Mouse (Mus musculus) heart, postnatal 0 days (tissue): ENCODE data around the gene Gpc3. TPM values are rescaled to one million over a fixed set of nuclear protein-coding genes. Genes with fewer than 3 reads are reported as not detected.

ENCODE experiments used
- ATAC-seq: fragments of 200-750 bp; cut with Nextera tagmentation; 2 replicates; pipeline ENCODE4 v1.8.0; 2017; ENCODE audit warnings: low read depth, moderate number of reproducible peaks, moderate library complexity; ENCODE audit not compliant: insufficient read depth
- DNase-seq: peaks from one replicate; pipeline ENCODE4 v3.0.0-alpha.2; 2016; ENCODE audit warnings: low spot score
- H3K27ac ChIP-seq: fragments of 300-500 bp; sonication (generic); 2 replicates; pipeline ENCODE4 v1.5.1; 2014; ENCODE audit warnings: low read depth, mild to moderate bottlenecking
- H3K27me3 ChIP-seq: fragments of 300-500 bp; sonication (generic); 2 replicates; pipeline ENCODE4 v1.6.1; 2014; ENCODE audit warnings: low read length, mixed read lengths; ENCODE audit not compliant: control insufficient read depth, insufficient read depth
- H3K36me3 ChIP-seq: fragments of 300-500 bp; sonication (generic); replicated peaks from 2 replicates; pipeline ENCODE4 v1.6.1; 2014; ENCODE audit warnings: low read length, mixed read lengths; ENCODE audit not compliant: control insufficient read depth, insufficient read depth
- H3K4me1 ChIP-seq: fragments of 300-500 bp; sonication (generic); 2 replicates; pipeline ENCODE4 v1.6.1; 2014; ENCODE audit warnings: antibody characterized with exemption; ENCODE audit not compliant: control insufficient read depth, insufficient read depth
- H3K4me2 ChIP-seq: fragments of 300-500 bp; sonication (generic); 2 replicates; pipeline ENCODE4 v1.6.1; 2014; ENCODE audit warnings: low read depth, mild to moderate bottlenecking, low read length, moderate library complexity
- H3K4me3 ChIP-seq: fragments of 300-500 bp; sonication (generic); 2 replicates; pipeline ENCODE4 v1.5.1; 2014; ENCODE audit warnings: low read depth, low read length
- H3K9ac ChIP-seq: fragments of 300-500 bp; sonication (generic); replicated peaks from 2 replicates; pipeline ENCODE4 v1.6.1; 2014; ENCODE audit warnings: low read depth, low read length, mixed read lengths
- H3K9me3 ChIP-seq: fragments of 300-500 bp; sonication (generic); replicated peaks from 2 replicates; pipeline ENCODE4 v1.6.1; 2016; ENCODE audit warnings: low read length; ENCODE audit not compliant: control insufficient read depth
- CTCF ChIP-seq: IDR thresholded peaks from 2 replicates; pipeline ENCODE4 v1.5.1; 2016; ENCODE audit warnings: antibody characterized with exemption, control low read depth, low read depth
- EP300 ChIP-seq: IDR thresholded peaks from 2 replicates; pipeline ENCODE4 v1.6.1; 2016; ENCODE audit warnings: antibody characterized with exemption, low read depth
- WGBS: fragments of 180-500 bp; shearing (Covaris S2); extraction: QIAGEN DNeasy Blood & Tissue Kit; methylation state at CpG from one replicate; pipeline ENCODE4 v1.1.7; 2014; 5-methylcytosine and 5-hydroxymethylcytosine counted together
- polyA plus RNA-seq: library from polyadenylated mRNA; unstranded; fragments of >200 nt; fragmentation: Nextera tagmentation; extraction: Ambion mirVana; gene quantifications from 2 replicates; pipeline ENCODE4 v1.2.1, GENCODE M21; 2015
- total RNA-seq: library from RNA; depleted of rRNA; stranded (reverse); fragments of >200 nt; gene quantifications from 2 replicates; pipeline ENCODE4 v1.2.3, GENCODE M21; 2014; ENCODE audit warnings: low replicate concordance

The Gpc3 gene
- total and polyA plus RNA-seq, 2 experiments from 2014 or later: 45.1 to 140 TPM

DNA sequence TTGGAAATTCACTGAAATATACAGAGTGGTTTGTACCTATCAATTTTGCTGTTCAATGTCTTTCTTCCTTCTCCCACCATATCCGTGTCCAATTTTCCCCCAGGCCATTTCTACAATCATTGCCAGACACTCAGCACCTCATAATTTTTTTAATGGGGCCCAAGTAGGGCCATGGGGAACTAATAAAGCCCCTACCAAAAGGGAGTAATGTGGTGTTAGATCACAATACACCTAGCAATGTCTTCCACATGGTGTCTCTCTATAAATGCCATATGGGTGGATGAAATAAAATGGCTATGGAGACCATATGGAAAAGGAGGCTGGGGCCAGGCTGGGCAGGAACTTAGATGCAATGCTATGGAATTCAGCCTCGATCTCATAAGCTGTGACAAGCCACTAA, 168.8 kb downstream of the Gpc3 start:
- H3K4me2 ChIP-seq: no peak overlapping the region
- H3K36me3 ChIP-seq: no peaks in the 10 kb centered on the region
- ATAC-seq: no peak
- H3K27me3 ChIP-seq: no peaks in the 10 kb centered on the region
- DNase-seq: no peak
- no peak for TF ChIP-seq CTCF
- no peak for TF ChIP-seq EP300
- no peaks in the 10 kb centered on the region for H3K9me3 ChIP-seq
- no peak overlapping the region for H3K9ac ChIP-seq
- H3K4me3 ChIP-seq: no peak overlapping the region
- WGBS: 51% methylated on average over 2 of the region's 2 CpGs
- no peaks in the 10 kb centered on the region for H3K4me1 ChIP-seq
- no peak overlapping the region for H3K27ac ChIP-seq

DNA sequence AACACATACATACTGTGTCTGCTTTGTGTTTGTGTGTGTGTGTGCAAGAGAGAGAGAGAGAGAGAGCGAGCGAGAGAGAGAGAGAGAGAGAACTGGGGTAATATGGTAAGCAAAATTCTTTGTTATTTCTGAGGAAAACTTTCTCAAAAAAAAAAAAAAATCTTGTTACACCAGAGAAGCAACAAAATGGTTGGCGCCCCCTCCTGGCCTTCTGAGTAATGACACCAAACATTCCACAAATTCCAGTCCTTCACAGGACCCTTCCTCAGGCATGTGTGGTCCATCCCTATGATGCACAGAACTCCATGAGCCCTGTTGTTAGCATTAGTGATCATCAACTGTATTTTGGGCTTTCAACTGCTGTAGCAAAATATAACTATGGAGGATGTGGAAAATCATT, 172.0 kb downstream of the Gpc3 start:
- H3K4me2 ChIP-seq: no peak overlapping the region
- H3K9me3 ChIP-seq: no peaks in the 10 kb centered on the region
- ATAC-seq (no peak), DNase-seq (no peak)
- TF ChIP-seq CTCF (peak; percentile 31), EP300 (no peak)
- H3K27ac ChIP-seq: no peak overlapping the region
- H3K4me1 ChIP-seq: no peaks in the 10 kb centered on the region
- H3K27me3 ChIP-seq: no peaks in the 10 kb centered on the region
- H3K9ac ChIP-seq: no peak overlapping the region
- whole genome bisulfite sequencing: 58% methylated on average over 3 of the region's 3 CpGs
- H3K4me3 ChIP-seq: no peak overlapping the region
- no peaks in the 10 kb centered on the region for H3K36me3 ChIP-seq

DNA sequence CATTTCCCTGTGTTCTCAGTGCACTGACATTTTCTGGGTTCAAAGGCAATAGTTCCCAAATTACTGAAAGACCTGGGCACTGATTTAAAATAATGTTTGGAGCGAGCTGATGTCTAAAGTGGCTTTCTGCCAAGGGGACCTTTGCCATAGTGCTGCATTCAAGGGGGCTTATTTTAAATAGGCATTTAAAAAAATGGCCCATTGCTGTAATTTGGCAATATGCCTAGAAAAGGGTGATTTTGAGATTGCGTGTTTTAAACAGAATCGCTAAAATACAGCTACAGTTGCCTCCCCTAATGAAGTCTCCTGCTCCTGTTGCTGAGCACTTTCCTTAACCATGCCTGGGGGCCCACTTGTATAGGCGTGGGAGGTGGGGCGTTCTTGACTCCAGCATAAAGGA, 174.3 kb downstream of the Gpc3 start:
- DNase-seq: no peak
- no peaks in the 10 kb centered on the region for H3K9me3 ChIP-seq
- WGBS: 48% methylated on average over 5 of the region's 5 CpGs
- H3K36me3 ChIP-seq: no peaks in the 10 kb centered on the region
- H3K9ac ChIP-seq: no peak overlapping the region
- no peak overlapping the region for H3K4me3 ChIP-seq
- H3K4me1 ChIP-seq: no peaks in the 10 kb centered on the region
- no peaks in the 10 kb centered on the region for H3K27me3 ChIP-seq
- H3K4me2 ChIP-seq: no peak overlapping the region
- ATAC-seq: no peak
- H3K27ac ChIP-seq: no peak overlapping the region
- TF ChIP-seq EP300 (no peak), CTCF (no peak)

DNA sequence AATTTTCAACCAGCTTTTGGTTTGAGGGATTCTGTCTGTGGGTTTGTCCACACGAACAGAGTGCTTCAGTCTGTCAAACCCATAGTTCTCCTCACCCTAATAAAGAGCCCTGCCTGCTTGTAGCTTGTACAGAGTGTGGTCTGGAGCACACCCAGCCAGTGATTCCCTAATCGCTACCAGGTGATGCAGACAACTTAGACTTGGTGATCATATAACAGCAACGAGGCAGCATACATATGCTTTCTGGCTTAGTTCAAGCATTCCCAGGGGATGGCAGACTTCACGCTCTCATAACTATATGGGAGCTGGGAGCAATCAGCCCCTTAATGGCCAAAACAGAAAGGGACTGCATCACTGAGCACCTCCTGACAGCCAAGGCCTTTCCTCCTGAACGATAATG, 188.1 kb downstream of the Gpc3 start:
- Histone ChIP-seq H3K27ac (no peak overlapping the region), H3K4me1 (no peaks in the 10 kb centered on the region), H3K4me2 (no peak overlapping the region), H3K27me3 (no peaks in the 10 kb centered on the region), H3K36me3 (no peaks in the 10 kb centered on the region), H3K9me3 (no peaks in the 10 kb centered on the region), H3K4me3 (no peak overlapping the region), H3K9ac (no peak overlapping the region)
- TF ChIP-seq CTCF (no peak), EP300 (no peak)
- DNase-seq (no peak), ATAC-seq (no peak)
- WGBS: 75% methylated on average over 5 of the region's 5 CpGs

DNA sequence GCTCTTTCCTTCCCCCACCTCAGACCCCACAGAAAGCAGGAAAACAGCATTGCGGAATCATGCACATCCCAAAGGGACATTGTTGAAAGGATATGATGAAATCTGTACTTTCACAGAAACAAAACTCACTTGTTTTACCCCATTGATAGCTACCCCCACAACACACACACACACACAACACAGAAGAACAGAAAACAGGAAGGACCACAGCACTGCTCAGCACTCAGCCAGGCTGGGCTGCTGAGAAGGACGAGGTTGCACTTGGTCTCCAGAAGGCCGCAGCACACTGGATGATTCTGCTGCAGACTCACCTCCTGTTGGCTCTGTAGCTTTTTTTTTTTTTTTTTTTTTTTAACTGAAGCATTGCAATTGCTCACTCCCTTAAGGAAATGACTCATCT, 193.9 kb downstream of the Gpc3 start:
- Histone ChIP-seq H3K9ac (no peak overlapping the region), H3K4me3 (no peak overlapping the region), H3K36me3 (no peaks in the 10 kb centered on the region), H3K9me3 (no peaks in the 10 kb centered on the region), H3K4me1 (no peaks in the 10 kb centered on the region), H3K27ac (no peak overlapping the region), H3K27me3 (no peaks in the 10 kb centered on the region), H3K4me2 (no peak overlapping the region)
- WGBS: 66% methylated on average over 3 of the region's 3 CpGs
- DNase-seq (no peak), ATAC-seq (no peak)
- TF ChIP-seq CTCF (no peak), EP300 (no peak)

DNA sequence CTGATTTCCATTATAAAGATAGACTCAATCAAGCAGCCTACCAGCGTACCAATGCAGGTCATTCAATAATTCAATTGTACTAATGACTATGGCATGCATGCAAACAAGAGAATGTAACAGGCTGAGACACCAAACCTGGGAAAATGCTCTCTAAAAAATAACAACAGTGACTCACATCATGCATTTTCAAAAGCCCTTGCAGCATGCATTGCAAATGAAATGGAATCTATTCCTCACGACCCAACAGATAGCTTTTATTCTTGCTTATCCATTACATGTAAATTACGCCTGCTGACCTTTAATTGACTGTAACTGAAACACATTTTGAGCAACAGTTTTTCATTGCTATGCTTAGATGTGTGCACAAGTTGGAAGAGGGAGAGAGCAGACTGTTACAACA, 200.8 kb downstream of the Gpc3 start:
- Histone ChIP-seq H3K9ac (no peak overlapping the region), H3K4me2 (no peak overlapping the region), H3K9me3 (no peaks in the 10 kb centered on the region), H3K36me3 (no peaks in the 10 kb centered on the region), H3K4me3 (no peak overlapping the region), H3K27me3 (no peaks in the 10 kb centered on the region), H3K4me1 (no peaks in the 10 kb centered on the region), H3K27ac (no peak overlapping the region)
- no peak for DNase-seq
- ATAC-seq: no peak
- 74% methylated on average over 3 of the region's 3 CpGs for WGBS
- TF ChIP-seq EP300: no peak
- TF ChIP-seq CTCF: no peak
